In the genomic region with DNA sequence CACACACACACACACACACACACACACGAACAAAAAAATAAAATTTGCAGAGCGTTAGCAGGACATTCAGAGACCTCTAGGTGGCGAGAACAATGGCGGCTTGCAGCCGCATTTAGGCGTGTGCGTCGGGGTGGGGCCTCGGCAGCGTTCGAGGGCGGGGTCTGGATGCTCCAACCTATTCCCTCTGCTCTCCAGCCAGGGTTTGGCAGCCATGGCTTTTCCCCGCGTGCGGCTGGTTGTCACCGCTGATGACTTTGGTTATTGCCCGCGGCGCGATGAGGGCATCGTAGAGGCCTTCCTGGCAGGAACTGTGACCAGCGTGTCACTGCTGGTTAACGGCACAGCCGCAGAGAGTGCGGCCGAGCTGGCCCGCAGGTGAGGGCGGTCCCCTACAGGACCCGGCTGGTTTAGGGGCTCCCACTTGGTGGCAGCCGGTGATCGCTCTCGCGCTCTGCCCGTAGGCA, we compare ENCODE assay signal across 8 mouse cellular contexts. TPM values are rescaled to one million over a fixed set of nuclear protein-coding genes. Genes with fewer than 3 reads are reported as not detected.
DNase-seq lines count a peak whose midpoint lies in the region; ATAC-seq lines count a peak whose summit lies in the region.

A gene (minus strand): TSS at position 458 of the 464 bp plus-strand sequence.

- peak; percentile 94 for ATAC-seq in megakaryocyte, adult 5-6 weeks (ENCODE audit: poor library complexity, severe bottlenecking)

- peak; percentile 66 to 75 for DNase-seq in adrenal gland, adult 18-20 months (ENCODE audit: low spot score in 2 of 2)
- DNase-seq in embryo, embryonic 10 days (ENCODE audit: low spot score): peak; percentile 95
- DNase-seq in gastrocnemius, postnatal 10 days: peak; percentile 70
- DNase-seq in induced T-regulatory cell, adult 2 months (ENCODE audit: low read depth): peak; percentile 93
- DNase-seq in left cerebral cortex, adult 8-10 months (ENCODE audit: low spot score in 2 of 2): peak; percentile 64 to 76
- DNase-seq in right cerebral cortex, adult 18-20 months: peak; percentile 85
- DNase-seq in urinary bladder, postnatal 25 days (ENCODE audit: low spot score): peak; percentile 64

RNA-seq across cellular contexts. Expression of the gene that starts here (rescaled TPM):
- under 1 TPM in 1 of 2 experiments, not detected in 1; 0.16 TPM for total RNA-seq in adrenal gland, adult 18-20 months (2021)
- under 1 TPM; 0.29 to 0.54 TPM for total RNA-seq in gastrocnemius, postnatal 10 days (2021)
- 1 to 10 TPM; 1.8 to 7.6 (median 2.9) TPM for total RNA-seq in left cerebral cortex, adult 8-10 months (2022)
- total RNA-seq in megakaryocyte, adult 5-6 weeks (2015): 0.13 and 1.5 TPM in 2 replicates
- total RNA-seq in megakaryocyte, adult 5-6 weeks (2017): 0.26 and 0.53 TPM in 2 replicates

Comparison
In these comparisons a context has a peak if more than half of its experiments do, and no peak if none do; other contexts are left out.
1. Peak in every context shown above with its lines: DNase-seq and ATAC-seq.
2. Peak in DNase-seq in adrenal gland, adult 18-20 months; RNA of the gene not detected or under 1 TPM.
3. Peak in DNase-seq in gastrocnemius, postnatal 10 days; RNA of the gene not detected or under 1 TPM.